ENCODE assay signal across 22 mouse cellular contexts in the genomic region with DNA sequence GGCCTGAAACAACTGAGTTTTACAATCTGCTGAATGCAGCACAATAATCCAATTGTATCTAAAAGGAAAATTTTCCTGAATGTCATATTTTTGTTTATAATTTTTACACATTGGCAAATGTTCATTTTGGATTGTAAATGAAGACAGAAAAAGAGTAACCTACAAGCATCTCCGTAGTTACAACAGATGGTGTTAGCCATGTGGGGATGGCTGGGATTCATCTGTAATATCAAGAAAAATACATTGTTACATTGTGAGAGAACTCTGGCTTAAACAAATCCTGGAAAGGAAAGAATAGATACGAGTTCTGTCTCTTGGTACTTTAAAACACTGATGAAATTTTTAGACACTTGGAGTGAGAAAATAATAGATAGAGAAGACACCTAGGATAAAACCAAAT.
DNase-seq lines count a peak whose midpoint lies in the region; ATAC-seq lines count a peak whose summit lies in the region.
"Had no signal": no experiment of that assay in that cellular context is flagged by ENCODE, and none has a peak within 500 bp of the region (broad histone marks: within the 10 kb centered on the region; RNA-seq: fewer than 3 reads in every experiment).

No protein-coding gene starts in this region.

- no peak; the same call in 1 of the 2 replicates for ATAC-seq in frontal cortex, adult (ENCODE audit: low TSS enrichment)
- ATAC-seq: activated CD4-positive, CD25-positive, alpha-beta regulatory T cell, adult 4 months had no signal

- intact Hi-C loops in left cerebral cortex, postnatal 25 days (cut with DNase I), result no loop called here

- peak; percentile 5 to 6 for DNase-seq in cerebellum, postnatal 10 days
- no peak for DNase-seq in cerebellum, adult 9-11 months
- peak; percentile 9 to 11 for DNase-seq in left cerebral cortex, postnatal 25 days (ENCODE audit: low spot score in 2 of 2)
- no peak for DNase-seq in left cerebral cortex, adult 11 months (ENCODE audit: low spot score)
- DNase-seq in layer of hippocampus, adult 9-10 months (ENCODE audit: low spot score), result peak; percentile 40
- no peak for DNase-seq in ovary, postnatal 10 days (ENCODE audit: low spot score)
- DNase-seq: adrenal gland, adult 2 months; adrenal gland, postnatal 36 days; cerebellum, adult 11 months; cerebellum, adult 9-10 months; gastrocnemius, postnatal 14 days; kidney, adult 18-20 months; kidney, postnatal 25 days; liver; lung, adult 2 months; lung, postnatal 10 days; retina, postnatal 1 day; right cerebral cortex, postnatal 25 days; spleen, adult 18-20 months; thymus, adult 2 months had no signal

Comparison
In these comparisons a context has a peak if more than half of its experiments do, and no peak if none do; other contexts are left out.
1. DNase-seq: peak in cerebellum, postnatal 10 days (2 of 2), left cerebral cortex, postnatal 25 days (2 of 2) and layer of hippocampus, adult 9-10 months (single experiment); none in cerebellum, adult 9-11 months (single experiment), left cerebral cortex, adult 11 months (single experiment) and ovary, postnatal 10 days (single experiment).